Mouse (Mus musculus): ENCODE measurements around the gene Ppfibp2.

The Ppfibp2 gene

GRCm38 (mm10) chr7:107702461-107703380, 107.7 kb downstream of the Ppfibp2 start:
- peak; percentile 21 to 38 for DNase-seq

- no peak for DNase-seq
Observed at GRCm38 (mm10) chr7:107705941-107706340, 110.9 kb downstream of the Ppfibp2 start.

- DNase-seq = peak; percentile 68 to 74
Observed at GRCm38 (mm10) chr7:107707650-107708049, 112.6 kb downstream of the Ppfibp2 start.

- peak; percentile 79 to 84 for DNase-seq
Observed at GRCm38 (mm10) chr7:107708491-107709112, 113.6 kb downstream of the Ppfibp2 start.

GRCm38 (mm10) chr7:107712743-107713142, 117.7 kb downstream of the Ppfibp2 start:
- no peak for DNase-seq

GRCm38 (mm10) chr7:107714067-107714466, 119.1 kb downstream of the Ppfibp2 start:
- DNase-seq = no peak

- no peak for DNase-seq
Observed at GRCm38 (mm10) chr7:107720771-107721170, 125.8 kb downstream of the Ppfibp2 start.

- DNase-seq = no peak
Observed at GRCm38 (mm10) chr7:107722536-107722935, 127.5 kb downstream of the Ppfibp2 start.

GRCm38 (mm10) chr7:107727538-107727937, 132.5 kb downstream of the Ppfibp2 start:
- no peak for DNase-seq

GRCm38 (mm10) chr7:107730587-107730986, 135.6 kb downstream of the Ppfibp2 start:
- no peak for DNase-seq

- no peak for DNase-seq
Observed at GRCm38 (mm10) chr7:107733162-107733561, 138.2 kb downstream of the Ppfibp2 start.

GRCm38 (mm10) chr7:107738726-107739125, 143.7 kb downstream of the Ppfibp2 start:
- DNase-seq = peak in 1 of 2 experiments; percentile 13

- DNase-seq = no peak
Observed at GRCm38 (mm10) chr7:107742963-107743465, 148.0 kb downstream of the Ppfibp2 start.

GRCm38 (mm10) chr7:107744454-107744853, 149.4 kb downstream of the Ppfibp2 start:
- no peak for DNase-seq

- DNase-seq = no peak
Observed at GRCm38 (mm10) chr7:107745111-107745510, 150.1 kb downstream of the Ppfibp2 start.

GRCm38 (mm10) chr7:107746036-107746435, 151.0 kb downstream of the Ppfibp2 start:
- DNase-seq = peak; percentile 19 to 21

- DNase-seq = no peak
Observed at GRCm38 (mm10) chr7:107747476-107747875, 152.5 kb downstream of the Ppfibp2 start.

- DNase-seq = peak; percentile 78 to 82
Observed at GRCm38 (mm10) chr7:107747954-107748353, 152.9 kb downstream of the Ppfibp2 start.

- peak; percentile 22 to 23 for DNase-seq
Observed at GRCm38 (mm10) chr7:107749270-107749669, 154.3 kb downstream of the Ppfibp2 start.

- DNase-seq = no peak
Observed at GRCm38 (mm10) chr7:107749721-107750120, 154.7 kb downstream of the Ppfibp2 start.

GRCm38 (mm10) chr7:107752031-107752520, 157.1 kb downstream of the Ppfibp2 start:
- no peak for DNase-seq

GRCm38 (mm10) chr7:107755905-107756304, 160.9 kb downstream of the Ppfibp2 start:
- DNase-seq = no peak

- DNase-seq = peak; percentile 12 to 19
Observed at GRCm38 (mm10) chr7:107756748-107757147, 161.7 kb downstream of the Ppfibp2 start.

All from B cell, adult 2 months (primary cell).